In the genomic region with DNA sequence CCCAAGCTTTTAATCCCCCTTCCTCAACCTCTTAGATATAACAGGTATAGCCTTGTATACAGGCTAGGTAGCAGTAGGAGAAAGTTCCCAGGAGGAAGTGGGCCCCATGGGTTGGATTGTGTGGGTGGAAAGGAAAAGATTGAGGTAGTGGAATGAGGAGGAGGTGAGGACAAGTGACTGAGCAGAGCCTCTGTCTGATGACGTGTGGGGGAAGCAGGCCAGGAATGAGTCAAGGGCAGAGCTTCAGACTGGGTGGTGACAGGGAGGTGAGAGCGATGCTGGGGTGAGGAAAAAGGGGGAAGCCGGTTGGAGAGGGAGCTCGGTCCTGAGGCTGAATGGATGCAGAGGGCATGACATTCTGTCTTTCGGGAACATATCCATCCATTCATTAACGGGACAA, we compare ENCODE assay signal across 23 mouse cellular contexts. TPM values are rescaled to one million over a fixed set of nuclear protein-coding genes. Genes with fewer than 3 reads are reported as not detected.
DNase-seq lines count a peak whose midpoint lies in the region; ATAC-seq lines count a peak whose summit lies in the region.
"Had no signal": no experiment of that assay in that cellular context is flagged by ENCODE, and none has a peak within 500 bp of the region (broad histone marks: within the 10 kb centered on the region; RNA-seq: fewer than 3 reads in every experiment).

No protein-coding gene starts in this region.

- ATAC-seq in erythroblast, adult 5-6 weeks (replicated peaks; ENCODE audit: low FRiP score, poor library complexity, severe bottlenecking): no peak
- ATAC-seq: activated CD4-positive, CD25-positive, alpha-beta regulatory T cell, adult 4 months; forebrain, embryonic 16.5 days had no signal

- peak; percentile 56 to 68 for DNase-seq in frontal cortex, postnatal 36 days (ENCODE audit: low spot score in 2 of 2)
- DNase-seq in frontal cortex, postnatal 10 days (ENCODE audit: low spot score in 2 of 2): no peak
- DNase-seq in right cerebral cortex, adult 18-20 months: peak; percentile 87
- DNase-seq in right cerebral cortex, postnatal 10 days (ENCODE audit: low spot score in 2 of 2): no peak
- DNase-seq in NIH3T3 (ENCODE audit: low read depth): peak; percentile 79
- DNase-seq in telencephalon, adult 2 months (ENCODE audit: low read depth, low spot score): peak; percentile 69
- DNase-seq: cerebellum, adult 11 months; cerebellum, adult 9-11 months; gastrocnemius, adult 2 months; heart, postnatal 36 days; kidney, adult 2 months; layer of hippocampus, adult 9-11 months; lung, postnatal 4 days; midbrain, embryonic 14.5 days; right cerebral cortex, postnatal 4 days; thymus, adult 18-20 months had no signal

RNA-seq across cellular contexts. Expression of gene Ccl17, which starts 6.7 kb away (rescaled TPM):
- not detected in 2 replicates for total RNA-seq in erythroblast, adult 5-6 weeks (2015; ENCODE audit: low replicate concordance)
- 0.77 TPM in 1 of 2 replicates, not detected in the other for total RNA-seq in erythroblast, adult 5-6 weeks (2017; ENCODE audit: low replicate concordance)
- total RNA-seq: gastrocnemius, adult 2 months; heart, postnatal 36 days; liver, adult 2 months; MEL had no signal

RNA-seq across cellular contexts. Expression of gene Cx3cl1, which starts 31.7 kb away (rescaled TPM):
- total RNA-seq in erythroblast, adult 5-6 weeks (2015; ENCODE audit: low replicate concordance): 0.63 TPM in 1 of 2 replicates, not detected in the other
- total RNA-seq in erythroblast, adult 5-6 weeks (2017; ENCODE audit: low replicate concordance): 0.77 and 2.4 TPM in 2 replicates
- total RNA-seq: common myeloid progenitor, adult 5-6 weeks; megakaryocyte-erythroid progenitor cell, adult 5-6 weeks; MEL had no signal

RNA-seq across cellular contexts. Expression of gene Coq9, which starts 34.6 kb away (rescaled TPM):
- total RNA-seq in erythroblast, adult 5-6 weeks (2015; ENCODE audit: low replicate concordance): 4.4 and 10.7 TPM in 2 replicates
- 27.3 and 54.5 TPM in 2 replicates for total RNA-seq in erythroblast, adult 5-6 weeks (2017; ENCODE audit: low replicate concordance)

RNA-seq across cellular contexts. Expression of gene Ciapin1, which starts 34.6 kb away (rescaled TPM):
- total RNA-seq in erythroblast, adult 5-6 weeks (2015; ENCODE audit: low replicate concordance): 16.7 and 30.3 TPM in 2 replicates
- total RNA-seq in erythroblast, adult 5-6 weeks (2017; ENCODE audit: low replicate concordance): 27.0 and 27.2 TPM in 2 replicates

RNA-seq across cellular contexts. Expression of gene Polr2c, which starts 53.7 kb away (rescaled TPM):
- total RNA-seq in erythroblast, adult 5-6 weeks (2015; ENCODE audit: low replicate concordance): 29.8 and 37.4 TPM in 2 replicates
- 26.9 and 36.0 TPM in 2 replicates for total RNA-seq in erythroblast, adult 5-6 weeks (2017; ENCODE audit: low replicate concordance)

Comparison
In these comparisons a context has a peak if more than half of its experiments do, and no peak if none do; other contexts are left out.
1. DNase-seq: peak in frontal cortex, postnatal 36 days (2 of 2), right cerebral cortex, adult 18-20 months (single experiment), NIH3T3 (single experiment) and telencephalon, adult 2 months (single experiment); none in frontal cortex, postnatal 10 days (0 of 2) and right cerebral cortex, postnatal 10 days (0 of 2).